Mouse (Mus musculus) CH12.LX (cell line): ENCODE measurements at regions not wholly inside any gene's neighbourhood (a gene's known extent, or its start where the extent isn't known, plus 50 kb on each side); places are given as distances from the start of the nearest gene placed in this dataset.

Source experiments
- DNase-seq: peaks from one replicate; pipeline ENCODE4 v3.0.0-alpha.2; 2013; ENCODE audit errors: extremely low read depth
- H3K27ac ChIP-seq: 2 replicates; pipeline ENCODE4 v1.5.1; 2012; ENCODE audit warnings: low read depth, mild to moderate bottlenecking, control low read depth, moderate library complexity; ENCODE audit not compliant: insufficient read depth
- H3K27me3 ChIP-seq: replicated peaks from 2 replicates; pipeline ENCODE3; 2012; ENCODE audit warnings: inconsistent platforms
- H3K36me3 ChIP-seq, 2 experiments: replicated peaks in 1 of 2; 2 replicates each; pipeline versions ENCODE3 to v1.6.1; 2012; ENCODE audit warnings: inconsistent platforms in 1 of 2, low read length in 1 of 2, mild to moderate bottlenecking in 1 of 2, mixed read lengths in 1 of 2, moderate library complexity in 1 of 2; ENCODE audit not compliant: control insufficient read depth in 1 of 2, insufficient read depth in 1 of 2
- H3K4me1 ChIP-seq, 2 experiments: 2 replicates each; pipeline ENCODE4 v1.6.1; 2012; ENCODE audit warnings: inconsistent platforms in 1 of 2, moderate library complexity in 1 of 2; ENCODE audit not compliant: insufficient read depth in 2 of 2, control insufficient read depth in 1 of 2
- H3K4me2 ChIP-seq: 2 replicates; pipeline ENCODE4 v1.6.1; 2012; ENCODE audit warnings: low read depth, mild to moderate bottlenecking, control low read depth; ENCODE audit not compliant: poor library complexity, insufficient read depth, severe bottlenecking
- H3K4me3 ChIP-seq, 3 experiments: fragments of 150-350 bp in 1 of 3; sonication (generic) in 1 of 3; replicated peaks in 1 of 3; 2 replicates each; pipeline versions ENCODE3 to v1.5.1; 2011 to 2012; ENCODE audit warnings: low read depth in 2 of 3, low read length in 2 of 3, mild to moderate bottlenecking in 2 of 3, moderate library complexity in 2 of 3, control low read depth in 1 of 3, improper control_type of control experiment in 1 of 3, inconsistent platforms in 1 of 3, mixed read lengths in 1 of 3; ENCODE audit not compliant: poor library complexity in 1 of 3
- H3K79me2 ChIP-seq: replicated peaks from 2 replicates; pipeline ENCODE4 v1.6.1; 2012; ENCODE audit warnings: mild to moderate bottlenecking, moderate library complexity; ENCODE audit not compliant: control insufficient read depth, poor library complexity, insufficient read depth, severe bottlenecking; ENCODE audit errors: extremely low read depth
- H3K9ac ChIP-seq: 2 replicates; pipeline ENCODE4 v1.6.1; 2012; ENCODE audit warnings: low read depth, mild to moderate bottlenecking, control low read depth, moderate library complexity; ENCODE audit not compliant: insufficient read depth
- H3K9me3 ChIP-seq: replicated peaks from 2 replicates; pipeline ENCODE3; 2012; ENCODE audit warnings: low read length, inconsistent platforms, mixed read lengths
- CHD2 ChIP-seq: IDR thresholded peaks from 2 replicates; pipeline ENCODE4 v1.6.1; 2011; ENCODE audit warnings: low read length, improper control_type of control experiment
- E2F4 ChIP-seq: IDR thresholded peaks from 2 replicates; pipeline ENCODE4 v1.6.1; 2011; ENCODE audit warnings: low read depth, low read length, improper control_type of control experiment; ENCODE audit not compliant: insufficient replicate concordance
- ELF1 ChIP-seq: IDR thresholded peaks from 2 replicates; pipeline ENCODE4 v1.6.1; 2014; ENCODE audit warnings: low read depth, mild to moderate bottlenecking, inconsistent platforms, low read length, improper control_type of control experiment
- MAFK ChIP-seq: IDR thresholded peaks from 2 replicates; pipeline ENCODE4 v1.6.1; 2011; ENCODE audit warnings: low read length, improper control_type of control experiment; ENCODE audit not compliant: insufficient replicate concordance
- MAZ ChIP-seq: IDR thresholded peaks from 2 replicates; pipeline ENCODE4 v1.6.1; 2012; ENCODE audit warnings: low read depth, mild to moderate bottlenecking, inconsistent platforms, low read length, improper control_type of control experiment, moderate library complexity
- MEF2A ChIP-seq: IDR thresholded peaks from 2 replicates; pipeline ENCODE4 v1.6.1; 2014; ENCODE audit warnings: low read depth, mild to moderate bottlenecking, inconsistent platforms, low read length, improper control_type of control experiment, borderline replicate concordance
- NELFE ChIP-seq: IDR thresholded peaks from 2 replicates; pipeline ENCODE4 v1.6.1; 2011; ENCODE audit warnings: low read depth, low read length, improper control_type of control experiment
- POLR2A ChIP-seq: IDR thresholded peaks from 2 replicates; pipeline ENCODE4 v1.6.1; 2011; ENCODE audit warnings: low read depth, mild to moderate bottlenecking, improper control_type of control experiment, low read length
- SIN3A ChIP-seq: IDR thresholded peaks from 2 replicates; pipeline ENCODE4 v1.6.1; 2012; ENCODE audit warnings: low read length, improper control_type of control experiment, inconsistent platforms
- SMC3 ChIP-seq: IDR thresholded peaks from 2 replicates; pipeline ENCODE4 v1.6.1; 2011; ENCODE audit warnings: low read depth, low read length, improper control_type of control experiment
- UBTF ChIP-seq: IDR thresholded peaks from 2 replicates; pipeline ENCODE4 v1.6.1; 2012; ENCODE audit warnings: low read depth, mild to moderate bottlenecking, inconsistent platforms, low read length, improper control_type of control experiment, moderate library complexity
- USF2 ChIP-seq: conservative IDR thresholded peaks from 2 replicates; pipeline ENCODE4 v1.6.1; 2011; ENCODE audit warnings: low read depth, low read length, improper control_type of control experiment
- ZNF384 ChIP-seq: IDR thresholded peaks from 2 replicates; pipeline ENCODE4 v1.6.1; 2012; ENCODE audit warnings: low read depth, low read length, improper control_type of control experiment, inconsistent platforms
- dilution Hi-C: fragments of 300-500 bp; cut with MboI; formaldehyde crosslinking; loops from 2 replicates; pipeline ENCODE4 v1.14.3; 2020; ENCODE audit warnings: low sequenced_read_pairs; ENCODE audit not compliant: extremely low pct_unique_long_range_greater_than_20kb, extremely low pct_ligation_motif_present
- in situ Hi-C: fragments of 300-500 bp; cut with MboI; formaldehyde crosslinking; loops from 3 replicates; pipeline ENCODE4 v1.14.3; 2019; ENCODE audit warnings: low sequenced_read_pairs, low pct_ligation_motif_present, low pct_unique_long_range_greater_than_20kb, mixed read lengths

DNA sequence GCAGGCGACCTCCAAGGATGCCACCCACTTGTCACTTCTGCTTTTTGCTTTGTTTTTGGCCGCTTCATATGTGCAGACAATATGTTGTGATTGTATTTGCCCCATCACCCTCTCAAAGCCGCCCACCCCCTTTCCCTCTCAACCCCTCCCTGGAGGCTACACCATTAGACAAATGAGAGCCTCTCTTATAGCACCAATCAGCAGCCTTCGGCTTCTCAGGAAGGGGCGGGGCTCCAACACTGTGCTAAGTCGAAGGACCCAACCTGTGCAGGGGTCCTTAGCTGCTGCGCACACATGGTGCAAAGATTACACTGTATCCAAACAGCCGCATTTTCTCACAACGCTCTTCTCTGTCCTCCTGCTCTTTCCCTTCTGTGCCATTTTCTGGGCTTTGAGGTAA, 305.1 kb upstream of the 3110018I06Rik start:
- H3K4me2 ChIP-seq = no peak overlapping the region
- H3K4me3 ChIP-seq = no peak overlapping the region
- in situ Hi-C loops (no loop called here), dilution Hi-C loops (no loop called here)
- no peaks in the 10 kb centered on the region for H3K4me1 ChIP-seq
- TF ChIP-seq ZNF384 (no peak), CHD2 (no peak)
- H3K9ac ChIP-seq = no peak overlapping the region
- no peaks in the 10 kb centered on the region for H3K79me2 ChIP-seq
- no peak for DNase-seq
- no peaks in the 10 kb centered on the region for H3K27me3 ChIP-seq
- no peak overlapping the region for H3K27ac ChIP-seq
- peaks cover 91% of the 10 kb centered on the region for H3K9me3 ChIP-seq
- H3K36me3 ChIP-seq = no peaks in the 10 kb centered on the region

DNA sequence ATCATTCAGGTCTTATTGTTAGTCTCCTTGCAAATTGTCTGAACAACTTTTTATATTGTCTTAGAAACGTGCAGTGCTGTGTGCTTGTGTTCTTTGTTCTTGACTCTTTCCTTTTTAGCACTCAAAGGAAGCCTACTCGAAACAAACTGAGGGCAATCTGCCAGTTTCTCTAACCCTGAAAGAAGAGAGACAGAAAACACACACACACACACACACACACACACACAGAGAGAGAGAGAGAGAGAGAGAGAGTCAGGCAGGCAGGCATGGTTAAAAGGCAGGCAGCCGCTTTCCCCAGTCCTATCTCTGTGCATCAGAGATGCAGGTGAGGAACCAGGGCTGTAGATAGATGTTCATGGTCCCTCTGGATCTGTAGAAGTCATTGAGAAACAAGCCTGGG, 304.0 kb upstream of the 3110018I06Rik start:
- Histone ChIP-seq H3K9me3 (peaks cover 92% of the 10 kb centered on the region), H3K36me3 (no peaks in the 10 kb centered on the region), H3K4me1 (no peaks in the 10 kb centered on the region), H3K27ac (no peak overlapping the region), H3K9ac (no peak overlapping the region), H3K79me2 (no peaks in the 10 kb centered on the region), H3K4me3 (no peak overlapping the region), H3K4me2 (no peak overlapping the region), H3K27me3 (no peaks in the 10 kb centered on the region)
- TF ChIP-seq ELF1 (no peak), MEF2A (no peak), NELFE (no peak)
- no peak for DNase-seq
- dilution Hi-C loops (no loop called here), in situ Hi-C loops (no loop called here)

DNA sequence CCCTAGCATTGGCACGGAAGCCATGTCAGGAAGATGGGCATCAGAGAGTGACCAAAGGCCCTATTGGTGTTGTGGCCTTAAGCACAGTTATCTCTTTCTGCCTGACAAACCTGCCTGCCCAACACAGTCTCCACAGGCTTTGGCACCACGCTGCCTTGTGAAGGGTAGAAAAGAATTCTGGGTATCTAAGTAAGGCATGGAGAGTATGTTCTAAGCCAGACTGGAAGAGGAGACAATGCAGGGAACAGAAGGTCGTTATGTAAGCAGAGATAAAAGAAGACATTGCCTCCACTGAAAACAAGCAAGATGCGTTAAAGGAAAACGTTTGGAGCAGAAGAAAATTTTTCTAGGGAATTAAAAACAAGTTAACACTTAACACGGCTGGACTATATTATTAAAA, 302.1 kb upstream of the 3110018I06Rik start:
- Histone ChIP-seq H3K4me3 (no peak overlapping the region), H3K27me3 (no peaks in the 10 kb centered on the region)
- no peak for TF ChIP-seq ZNF384
- TF ChIP-seq SIN3A = no peak
- no peak for TF ChIP-seq MAZ
- no peak for TF ChIP-seq UBTF
- TF ChIP-seq USF2 = no peak
- TF ChIP-seq MAFK = no peak
- no peak for TF ChIP-seq E2F4
- TF ChIP-seq SMC3 = no peak
- TF ChIP-seq POLR2A = no peak
- TF ChIP-seq, all 38 proteins: peak for 0
- no peak for DNase-seq
- Histone ChIP-seq H3K79me2 (no peaks in the 10 kb centered on the region), H3K9me3 (peaks cover 91% of the 10 kb centered on the region), H3K4me1 (no peaks in the 10 kb centered on the region), H3K9ac (no peak overlapping the region), H3K27ac (no peak overlapping the region), H3K36me3 (no peaks in the 10 kb centered on the region), H3K4me2 (no peak overlapping the region)
- in situ Hi-C loops (no loop called here), dilution Hi-C loops (no loop called here)
